Mouse (Mus musculus) adrenal gland, postnatal 36 days (tissue): ENCODE results near the gene Usb1. TPM values are rescaled to one million over a fixed set of nuclear protein-coding genes. Genes with fewer than 3 reads are reported as not detected.

Source experiments
- DNase-seq, 2 experiments: peaks; one replicate each; pipeline ENCODE4 v3.0.0; 2021; ENCODE audit warnings: mixed read lengths in 1 of 2
- total RNA-seq, 2 experiments: library from RNA; stranded (reverse); gene quantifications; 2 replicates each; pipeline ENCODE4 v1.2.3; 2021

Gene Usb1
- total RNA-seq, 2 experiments from 2014 or later, result 18.4 to 18.8 TPM

DNA sequence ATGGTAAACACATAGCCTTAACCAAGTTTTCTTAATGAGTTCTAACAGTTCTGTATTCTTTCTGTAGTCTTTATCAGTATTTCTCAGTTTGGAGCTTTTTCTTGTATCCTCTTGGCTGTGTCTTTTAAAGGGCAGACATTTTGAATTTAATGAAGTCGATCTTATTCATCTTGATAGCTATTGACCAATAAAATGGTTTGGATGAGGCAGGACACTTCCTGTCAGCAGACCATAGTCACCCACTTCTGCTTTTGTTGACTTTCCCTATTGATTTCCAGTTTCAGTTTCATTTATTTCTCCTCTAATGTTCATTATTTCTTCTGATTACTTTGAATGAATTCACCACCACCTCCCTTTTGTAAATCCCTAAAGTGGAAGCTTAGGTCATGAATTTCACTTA, 3.6 kb downstream of the Usb1 start:
- no peak for DNase-seq

DNA sequence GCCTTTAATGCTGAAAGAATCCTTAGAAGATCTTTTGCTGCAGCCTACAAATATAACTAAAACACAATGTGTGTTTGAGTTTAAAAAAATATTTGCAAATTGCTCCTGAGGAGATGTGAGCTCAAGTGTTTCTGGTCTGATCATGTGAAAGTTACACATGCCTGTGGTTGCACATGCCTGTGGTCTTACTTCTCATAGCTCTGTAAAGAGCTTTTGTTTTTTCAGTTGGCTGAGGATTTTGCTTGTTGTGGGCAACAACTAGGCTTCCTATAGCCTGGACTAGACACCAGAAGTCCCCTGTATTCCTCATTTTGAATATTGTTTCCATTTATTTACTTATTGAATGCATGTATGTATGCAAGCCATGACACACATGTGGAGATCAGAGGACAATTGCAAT, 4.3 kb downstream of the Usb1 start:
- no peak for DNase-seq

DNA sequence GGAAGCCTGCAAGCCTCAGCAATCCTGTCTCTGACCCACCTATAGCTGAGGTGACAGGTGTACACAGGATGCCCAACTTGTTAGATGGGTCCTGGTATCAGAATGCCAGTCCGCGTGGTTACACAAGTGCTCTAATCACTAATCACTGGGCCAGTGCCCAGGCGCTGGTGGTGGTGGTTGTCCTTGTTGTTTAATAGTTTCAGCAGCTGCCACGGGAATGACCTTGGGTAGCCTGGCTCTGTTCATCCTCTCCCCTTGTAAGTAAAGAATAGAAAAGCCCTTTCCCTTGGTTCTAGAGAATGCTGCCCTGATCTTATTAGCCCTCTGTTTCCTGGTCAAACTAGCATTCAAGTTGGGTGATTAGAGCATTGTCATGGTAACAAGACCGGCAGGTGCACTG, 9.6 kb downstream of the Usb1 start:
- peak; percentile 71 to 80 for DNase-seq

DNA sequence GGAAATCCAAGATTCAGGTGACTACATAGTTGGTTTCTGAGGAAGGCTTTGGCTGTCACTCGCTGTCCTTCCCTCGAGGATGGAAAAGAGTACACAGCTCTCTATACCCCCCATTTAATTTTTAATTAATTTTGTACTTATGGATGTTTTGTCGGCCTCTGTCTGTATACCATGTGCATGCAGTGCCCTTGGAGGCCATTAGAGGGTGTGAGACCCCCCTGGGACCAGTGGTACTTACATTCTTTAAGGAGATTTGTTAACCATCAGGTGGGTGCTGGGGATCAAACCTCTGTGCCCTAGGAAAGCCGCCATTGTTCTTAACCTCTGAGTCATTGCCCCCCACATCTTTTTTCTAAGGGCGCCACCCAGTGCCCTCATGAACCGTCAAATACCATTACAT, 12.6 kb downstream of the Usb1 start:
- no peak for DNase-seq

DNA sequence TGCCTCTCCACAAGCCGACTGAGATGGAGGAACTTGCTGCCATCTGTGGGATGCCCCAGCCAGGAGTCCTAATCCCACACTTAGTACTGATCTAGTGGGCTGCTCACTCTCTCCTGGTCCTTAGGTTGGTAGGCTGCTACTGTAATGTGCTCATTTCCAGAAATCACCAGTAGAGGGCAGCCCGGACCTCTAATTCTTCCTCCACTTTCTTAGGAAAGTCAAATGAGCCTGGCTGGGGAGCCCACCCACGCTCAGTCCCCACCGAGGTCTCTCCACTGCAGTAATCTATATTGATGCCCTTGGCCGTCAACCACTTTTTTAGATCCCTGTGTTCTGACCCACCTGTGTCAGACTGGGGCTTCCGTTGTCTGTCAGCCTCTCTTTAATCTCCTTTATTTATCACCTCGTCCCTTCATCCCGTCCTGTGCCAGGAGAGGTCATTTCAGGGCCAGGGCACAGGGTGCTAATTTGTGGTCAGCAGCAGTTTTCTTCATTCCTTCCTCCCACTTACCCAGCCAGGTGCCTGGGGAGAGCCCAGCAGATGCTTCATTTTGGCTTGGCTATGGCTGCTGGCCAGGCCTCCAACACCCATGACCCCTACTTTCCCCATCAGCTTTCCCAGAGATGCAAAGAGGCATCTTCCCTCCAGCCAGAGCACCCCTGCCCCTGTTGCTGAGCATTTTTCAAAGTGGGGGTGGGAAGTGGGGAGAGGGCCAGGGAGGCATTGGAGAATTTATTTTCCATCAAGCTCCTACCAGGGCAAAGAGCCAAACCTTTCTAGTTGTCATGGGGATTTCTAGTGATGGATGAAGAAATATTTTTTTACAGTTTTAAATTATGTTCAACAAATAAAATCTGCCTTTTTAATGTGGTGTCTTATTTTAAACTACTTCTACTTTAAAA, 14.8 kb downstream of the Usb1 start:
- peak; percentile 60 to 79 for DNase-seq

DNA sequence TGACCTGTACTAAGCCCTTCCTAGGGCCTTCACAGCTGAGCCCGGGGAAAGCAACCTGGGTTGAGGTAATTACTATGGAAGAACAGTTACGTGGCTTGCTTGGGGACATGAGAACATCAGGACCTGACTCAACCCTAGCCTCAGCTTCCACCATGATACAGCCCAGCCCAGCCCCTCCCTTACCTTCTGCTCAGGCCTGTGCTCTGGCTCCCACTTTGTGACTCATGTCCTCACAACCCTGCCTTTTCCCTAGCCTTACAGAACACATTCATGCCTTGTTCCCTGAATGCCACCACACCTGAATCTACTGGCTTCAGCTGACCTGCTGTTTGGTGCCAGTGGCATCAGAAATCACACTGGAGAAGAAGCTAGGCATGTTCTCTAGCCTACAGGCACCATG, 16.3 kb downstream of the Usb1 start:
- DNase-seq, result no peak

DNA sequence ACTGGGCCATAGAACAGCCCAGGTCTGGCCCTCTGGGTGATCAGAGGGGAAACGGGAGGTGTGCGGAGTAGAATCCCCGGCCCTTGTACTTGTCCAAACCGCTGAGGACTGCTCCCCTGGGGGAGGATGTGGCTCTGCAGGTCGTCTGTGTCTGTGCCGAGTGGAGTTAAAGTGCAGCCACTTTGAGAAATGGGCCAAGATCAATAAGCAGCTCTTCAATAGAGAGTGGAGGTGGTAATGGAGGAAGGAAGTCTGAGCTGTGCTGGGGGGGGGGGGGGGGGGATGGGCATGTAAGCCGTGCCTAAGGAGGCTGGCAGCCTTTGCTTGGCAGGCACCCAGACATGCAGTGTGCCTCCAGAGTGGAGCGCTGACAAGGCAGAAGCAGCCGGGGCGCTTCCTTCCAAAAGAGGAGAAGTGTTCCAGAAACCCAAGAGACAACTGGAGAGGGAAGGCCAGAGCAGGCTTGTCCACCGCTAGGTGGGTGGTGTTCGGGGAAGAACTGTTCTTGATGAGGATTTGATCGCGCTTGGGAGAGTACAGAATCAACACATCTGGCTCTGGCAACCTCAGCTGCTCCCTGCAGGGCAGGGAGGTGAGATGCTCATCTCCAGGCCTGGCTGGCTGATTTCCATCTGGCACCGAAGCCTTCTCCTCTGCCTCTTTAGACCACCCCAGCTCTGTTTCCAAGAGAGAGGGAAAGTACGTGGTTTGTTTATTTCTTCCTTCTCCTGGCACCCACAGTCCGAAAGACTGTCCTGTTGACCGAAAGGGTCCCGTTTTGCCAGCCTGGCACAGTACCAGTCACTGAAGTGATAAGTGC, 16.9 kb downstream of the Usb1 start:
- peak; percentile 71 to 76 for DNase-seq

DNA sequence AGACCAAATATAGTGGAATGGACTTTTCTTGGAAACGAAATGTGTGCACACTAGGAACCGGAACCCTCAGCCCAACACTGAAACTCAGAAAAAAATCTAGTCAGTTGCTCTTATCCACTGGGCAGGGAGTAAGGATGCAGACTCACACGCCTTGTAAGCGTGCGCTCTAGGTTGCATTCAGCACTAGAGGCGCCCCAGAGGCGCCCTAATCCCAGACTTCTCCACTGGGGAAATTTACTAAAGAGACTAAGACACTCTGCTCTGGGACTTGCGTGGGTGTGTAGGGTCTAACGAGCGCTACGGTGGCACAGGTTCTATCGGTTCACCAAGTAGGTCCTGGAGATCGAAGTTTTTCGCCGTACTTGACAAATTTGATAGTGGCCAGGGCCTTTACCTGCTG, 19.4 kb downstream of the Usb1 start:
- no peak for DNase-seq

DNA sequence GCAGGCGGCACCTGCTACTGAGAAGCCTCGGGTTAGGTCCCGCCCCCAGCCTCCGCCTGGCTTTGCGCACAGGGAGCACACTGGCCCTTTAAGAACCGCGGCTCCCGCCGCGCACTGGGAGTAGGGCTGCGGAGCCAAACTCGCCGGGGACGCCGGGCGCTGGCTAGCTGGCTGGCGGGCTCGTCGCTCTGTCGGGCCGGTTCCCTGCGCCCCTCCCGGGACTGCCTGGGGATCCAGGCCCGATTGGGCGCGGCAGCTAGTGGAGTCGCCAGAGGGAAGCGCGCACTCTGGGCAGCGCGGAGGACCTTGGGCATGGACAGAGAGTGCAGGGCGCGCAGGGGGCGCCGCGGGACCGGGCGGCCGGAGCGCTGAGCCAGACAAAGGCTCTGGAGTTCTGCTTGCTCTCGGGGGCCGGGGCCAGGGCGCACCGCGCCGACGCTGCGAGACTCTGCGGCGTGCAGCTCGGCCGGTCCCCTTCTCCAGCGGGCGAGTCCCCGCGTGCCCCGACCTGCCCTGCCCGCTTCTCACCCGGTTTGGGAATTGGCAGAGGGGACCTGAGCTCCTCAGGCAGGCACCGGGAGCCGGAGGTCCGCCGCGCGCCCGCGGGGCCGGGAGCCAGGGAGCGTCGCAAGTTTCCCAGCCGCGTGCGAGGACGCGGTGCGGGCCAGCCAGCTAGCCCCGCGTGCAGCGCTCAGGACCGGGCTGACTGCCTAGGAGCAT, 20.2 kb downstream of the Usb1 start, which contains the start of gene Mmp15:
Gene Mmp15, plus strand, starts transcription at position 118 of the 720 bp plus-strand sequence.
- DNase-seq, result peak; percentile 81 to 87

DNA sequence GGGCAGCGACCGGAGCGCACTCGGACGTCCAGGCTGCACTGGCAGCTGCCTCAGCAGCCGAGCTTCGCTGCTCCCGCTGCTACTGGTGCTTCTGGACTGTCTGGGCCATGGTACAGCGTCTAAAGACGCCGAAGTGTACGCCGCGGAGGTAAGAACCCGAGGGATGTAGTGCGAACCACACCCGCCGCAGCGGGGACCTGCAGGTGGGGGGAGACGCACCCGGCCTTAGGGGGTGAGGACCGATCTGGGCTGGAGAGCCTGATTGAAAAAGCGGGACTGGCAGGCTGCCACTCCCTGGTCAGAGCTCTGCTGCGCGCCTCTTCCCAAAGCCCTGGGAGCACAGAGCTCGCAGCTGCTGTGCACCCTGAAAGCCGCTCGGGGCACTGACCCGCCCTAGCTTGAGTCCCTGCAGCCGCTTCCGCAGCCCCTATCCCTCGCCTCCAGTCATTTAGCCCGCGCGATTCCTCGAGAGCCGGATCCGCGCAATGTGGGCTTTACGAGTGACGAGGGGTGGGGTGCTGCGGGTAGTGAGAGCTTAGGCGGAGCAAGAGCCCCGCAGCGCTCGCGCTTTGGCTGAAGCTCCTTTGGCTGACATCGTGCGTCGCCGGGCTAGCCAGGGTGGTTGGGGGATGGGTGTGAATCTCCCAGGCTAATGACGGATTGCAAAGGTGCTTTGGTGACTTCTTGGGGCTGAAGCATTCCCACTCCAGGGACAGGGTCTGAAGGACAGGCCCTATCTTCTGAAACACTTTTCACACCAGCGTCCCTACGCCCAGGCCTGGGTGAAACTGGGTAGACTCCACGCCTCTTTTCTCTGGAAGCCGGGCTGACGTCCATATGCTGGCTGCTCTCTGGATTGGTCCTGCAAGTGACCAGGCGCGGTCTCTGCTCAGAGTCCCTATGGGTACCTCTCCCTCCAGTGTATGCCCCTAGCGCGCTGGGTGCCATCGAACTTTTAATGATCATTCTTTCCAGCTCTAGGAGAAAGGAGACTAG, 21.1 kb downstream of the Usb1 start:
- peak; percentile 43 to 70 for DNase-seq

DNA sequence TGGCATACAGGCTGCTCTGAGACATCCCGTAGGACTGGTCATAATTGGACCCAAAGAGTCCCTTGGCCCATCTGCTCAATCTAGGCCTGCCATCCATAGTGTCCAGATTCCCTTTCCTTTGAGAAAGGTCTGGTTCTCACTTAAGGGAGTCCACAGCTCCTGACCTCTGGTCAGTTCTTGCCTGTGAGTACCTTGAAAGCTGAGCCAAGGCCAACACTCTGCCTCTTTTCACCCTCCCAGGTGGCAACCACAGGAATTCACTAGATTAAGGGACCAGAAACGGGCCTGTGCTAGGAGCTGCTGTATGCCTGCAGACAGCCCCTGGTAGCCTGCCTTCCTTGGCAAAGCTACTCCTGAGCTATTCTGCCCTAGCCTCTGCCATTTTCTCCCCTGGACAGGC, 22.5 kb downstream of the Usb1 start:
- DNase-seq, result no peak

DNA sequence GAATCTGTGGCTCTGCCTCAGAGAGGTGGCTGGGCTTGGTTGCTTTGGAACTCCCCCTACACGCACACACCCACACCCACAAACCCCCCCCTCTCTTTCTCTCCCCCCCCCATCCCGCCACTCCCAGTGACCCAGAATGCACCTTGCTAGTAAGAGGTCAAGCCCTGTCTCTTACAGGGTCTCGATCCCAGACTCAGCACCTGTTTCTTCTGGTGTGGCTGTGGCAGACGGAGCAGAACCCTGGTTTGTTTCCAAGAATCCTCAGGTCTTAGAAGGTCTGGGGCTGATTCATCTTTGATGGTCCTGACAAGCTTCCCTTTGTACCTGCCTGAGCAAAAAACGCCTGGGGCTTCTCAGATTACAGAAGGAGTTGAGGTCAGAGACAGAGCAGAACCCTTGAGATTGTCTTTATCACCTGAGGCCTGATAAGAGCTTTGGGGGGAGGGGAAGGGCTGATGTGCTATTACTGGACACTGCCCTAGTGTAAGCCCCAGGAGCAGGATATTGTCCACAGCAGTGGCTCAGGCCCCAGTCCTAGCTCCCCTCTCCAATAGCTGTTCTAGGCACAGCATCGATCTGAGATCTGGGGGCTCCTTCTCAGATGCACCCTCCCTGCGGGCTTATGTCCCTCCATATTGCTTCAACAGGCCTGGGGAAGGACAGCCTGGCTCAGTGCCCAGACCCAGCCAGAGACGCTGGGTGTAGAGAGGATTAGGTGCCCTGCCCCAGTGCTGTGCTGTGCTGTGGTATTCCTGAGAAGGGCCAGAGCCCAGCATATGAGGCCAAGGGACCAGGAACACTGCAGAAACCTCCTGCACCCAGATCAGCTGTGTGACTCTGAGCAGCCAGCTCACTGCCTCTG, 26.7 kb downstream of the Usb1 start:
- peak; percentile 38 to 59 for DNase-seq

DNA sequence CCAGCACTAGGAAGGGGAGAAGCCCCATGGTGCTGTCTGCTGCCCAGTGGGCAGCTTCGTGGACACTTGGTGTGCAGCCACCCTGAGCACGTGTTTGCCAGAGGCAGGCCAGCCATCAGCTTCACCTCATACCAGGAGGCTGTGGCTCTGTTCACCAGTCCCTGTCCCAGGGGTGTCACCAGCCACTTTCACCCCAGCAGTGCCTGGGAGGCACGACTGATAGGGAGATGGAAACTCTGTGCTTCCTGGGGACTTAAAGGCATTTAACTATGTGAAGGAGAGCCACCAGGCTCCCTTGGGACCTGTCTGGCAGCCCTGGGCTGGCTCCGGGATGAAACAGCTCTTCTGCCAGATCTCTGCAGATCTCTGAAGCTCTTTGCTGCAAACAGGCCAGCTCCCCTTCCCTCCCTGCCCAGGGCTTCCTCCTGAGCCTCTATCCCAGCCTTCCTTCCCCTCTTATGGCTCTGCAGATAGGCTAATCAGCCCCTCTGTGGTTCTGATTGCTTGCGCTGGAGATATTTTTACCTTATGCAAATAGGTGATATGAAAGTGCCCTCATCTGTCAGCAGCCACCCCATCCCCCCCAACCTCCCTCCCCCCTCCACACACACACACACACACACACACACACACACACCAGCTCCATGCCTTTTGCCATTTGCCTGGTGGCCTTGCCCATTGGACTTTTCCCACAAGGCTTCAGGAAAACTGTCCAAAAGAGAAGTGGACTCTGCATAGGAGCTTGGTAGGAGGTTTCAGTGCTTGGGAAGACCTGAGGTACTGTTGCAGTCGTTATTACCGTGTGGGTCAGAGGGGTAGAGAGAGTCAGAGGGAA, 28.3 kb downstream of the Usb1 start:
- DNase-seq, result peak in 1 of 2 experiments; percentile 47

DNA sequence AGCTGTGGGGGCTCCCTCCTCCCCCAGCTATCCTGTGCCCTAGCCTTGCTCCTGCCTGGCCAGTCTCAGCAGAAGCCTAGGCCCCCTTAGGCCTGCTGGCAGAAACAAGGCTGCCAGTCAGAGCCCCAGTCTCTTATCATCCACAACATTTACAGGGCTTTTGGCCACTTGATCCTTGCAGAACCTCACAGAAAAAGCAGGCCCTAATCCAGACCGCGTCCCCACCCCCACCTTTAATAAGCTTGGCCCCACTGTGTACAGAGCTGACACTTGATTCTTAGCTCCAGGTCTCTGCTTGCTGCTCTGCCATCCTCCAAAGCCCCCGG, 28.9 kb downstream of the Usb1 start:
- DNase-seq, result no peak

DNA sequence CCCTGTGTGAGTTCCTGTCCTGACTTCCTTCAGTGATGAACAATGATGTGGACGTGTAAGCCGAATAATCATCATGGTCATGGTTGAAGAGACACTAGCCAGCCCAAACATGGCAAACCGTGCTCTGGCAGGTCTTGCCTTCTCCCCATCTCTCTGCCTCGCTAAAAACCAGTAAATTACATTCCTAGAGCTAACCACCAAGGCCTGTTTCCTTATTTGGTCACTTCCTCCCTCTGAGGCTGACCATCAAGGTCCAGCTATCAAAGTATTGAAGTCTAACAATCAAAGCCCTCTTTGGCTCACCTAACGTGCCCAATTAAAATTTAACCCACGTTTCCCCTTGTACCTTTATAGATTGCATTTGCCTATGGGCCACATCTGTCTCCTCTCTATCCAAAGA, 30.2 kb downstream of the Usb1 start:
- DNase-seq, result no peak

DNA sequence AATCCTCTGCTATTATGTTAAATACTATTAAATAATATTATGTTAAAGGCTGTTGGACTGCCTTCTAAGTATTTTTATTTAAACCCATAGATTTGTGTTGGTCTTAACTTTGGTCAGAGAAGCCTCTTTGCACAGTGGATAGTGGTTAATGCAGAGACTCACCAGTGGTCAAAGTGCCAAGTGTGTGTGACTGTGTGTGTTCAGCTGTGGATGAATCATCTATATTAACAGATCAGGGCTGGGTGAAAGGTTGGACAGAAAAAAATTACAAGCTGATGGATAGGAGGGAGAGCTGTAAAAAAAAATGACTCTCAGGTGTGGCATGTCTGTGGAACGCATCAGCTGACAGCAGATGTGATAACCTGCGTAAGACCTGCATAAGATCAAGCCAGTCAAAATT, 31.8 kb downstream of the Usb1 start:
- no peak for DNase-seq

DNA sequence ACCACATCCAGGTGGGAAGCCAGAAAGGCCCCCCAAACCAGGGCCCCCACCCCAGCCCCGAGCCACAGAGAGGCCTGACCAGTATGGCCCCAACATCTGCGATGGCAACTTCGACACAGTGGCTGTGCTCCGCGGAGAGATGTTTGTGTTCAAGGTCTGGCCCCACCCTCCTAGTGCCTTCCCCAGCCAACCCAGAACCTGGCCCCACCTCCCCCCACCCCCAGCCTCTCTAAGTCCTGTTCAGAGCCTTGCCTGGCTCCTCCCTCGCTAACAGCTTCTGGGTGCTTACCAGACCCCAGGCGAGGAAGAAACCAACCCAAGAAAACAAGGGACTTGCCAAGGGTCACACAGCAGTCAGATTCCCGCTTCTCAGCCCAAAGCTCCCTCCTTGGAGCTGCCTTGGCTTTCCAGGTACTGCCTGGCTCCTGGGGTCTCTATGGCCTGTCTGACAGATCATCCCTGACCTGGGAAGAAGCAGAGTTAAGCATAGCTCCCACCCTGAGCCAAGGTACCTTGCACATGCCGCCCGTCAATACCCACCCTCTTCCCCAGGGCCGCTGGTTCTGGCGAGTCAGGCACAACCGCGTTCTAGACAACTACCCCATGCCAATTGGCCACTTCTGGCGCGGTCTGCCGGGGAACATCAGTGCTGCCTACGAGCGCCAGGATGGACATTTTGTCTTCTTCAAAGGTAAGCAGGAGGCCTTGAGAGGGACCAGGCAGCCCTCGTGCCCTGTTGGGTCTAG, 37.7 kb downstream of the Usb1 start:
- DNase-seq, result no peak

DNA sequence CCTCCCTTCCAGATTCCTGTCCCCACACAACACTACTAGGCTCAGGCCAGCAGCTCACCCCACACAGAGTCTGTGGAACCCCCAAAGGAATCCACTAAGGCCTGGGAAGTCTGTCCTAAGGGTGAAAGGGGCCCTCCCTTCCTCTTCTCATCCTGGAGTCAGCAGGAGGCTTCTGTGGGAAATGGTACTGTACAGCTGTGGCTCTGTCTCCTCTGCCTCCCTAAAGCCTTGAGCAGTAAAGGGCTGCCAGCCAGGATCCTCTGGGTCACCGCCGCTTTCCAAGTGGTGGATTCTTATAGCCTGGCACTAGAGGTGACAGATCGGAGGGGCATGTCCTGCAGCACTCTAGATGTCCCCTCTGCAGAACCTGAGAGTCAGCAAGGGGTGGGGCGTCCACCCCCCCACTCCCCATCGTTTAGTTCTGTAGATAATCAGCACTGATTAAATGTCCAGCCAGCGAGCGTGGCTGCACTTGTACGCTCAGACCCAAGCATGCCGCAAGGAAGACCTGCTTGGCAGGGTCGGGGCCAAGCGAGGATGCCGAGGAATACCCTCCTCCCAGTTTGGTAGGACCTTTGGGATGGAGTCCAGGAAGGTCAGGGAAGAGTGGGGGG, 41.4 kb downstream of the Usb1 start:
- no peak for DNase-seq
